Mouse (Mus musculus): ENCODE results near the gene Faap100.
"Not testable (repeated sequence)": the region's sequence is repeated elsewhere in the genome, so short reads cannot be mapped to it uniquely, and the experiment has no call there.

Faap100 gene

GRCm38 (mm10) chr11:120352093-120352350, 26.5 kb downstream of the Faap100 start:
- in situ Hi-C loops (cut with MboI, MseI) = loop anchor here (5.0 kb wide), 1 partner anchor 45 kb away; no protein-coding TSS in a partner anchor

GRCm38 (mm10) chr11:120351250-120352092, 27.1 kb downstream of the Faap100 start:
- in situ Hi-C loops (cut with MboI, MseI) = loop anchor here (5.0 kb wide), 1 partner anchor 44 kb away; no protein-coding TSS in a partner anchor

- in situ Hi-C loops (cut with MboI, MseI) = loop anchor here (5.0 kb wide), 1 partner anchor 43 kb away; no protein-coding TSS in a partner anchor
Observed at GRCm38 (mm10) chr11:120350711-120351110, 27.9 kb downstream of the Faap100 start.

- in situ Hi-C loops (cut with MboI, MseI) = loop anchor here (5.0 kb wide), 1 partner anchor 43 kb away; no protein-coding TSS in a partner anchor
Observed at GRCm38 (mm10) chr11:120349986-120350702, 28.4 kb downstream of the Faap100 start.

- in situ Hi-C loops (cut with MboI, MseI) = no loop called here
Observed at GRCm38 (mm10) chr11:120349371-120349985, 29.1 kb downstream of the Faap100 start.

- in situ Hi-C loops (cut with MboI, MseI) = no loop called here
Observed at GRCm38 (mm10) chr11:120348684-120349370, 29.7 kb downstream of the Faap100 start.

- in situ Hi-C loops (cut with MboI, MseI) = no loop called here
Observed at GRCm38 (mm10) chr11:120347791-120348683, 30.5 kb downstream of the Faap100 start, which contains the start of gene Actg1. TSS of gene Actg1 (minus strand) at chr11:120348542.

- in situ Hi-C loops (cut with MboI, MseI) = no loop called here
Observed at GRCm38 (mm10) chr11:120347301-120347700, 31.3 kb downstream of the Faap100 start.

- in situ Hi-C loops (cut with MboI, MseI) = not testable (repeated sequence)
Observed at GRCm38 (mm10) chr11:120346383-120347034, 32.1 kb downstream of the Faap100 start.

GRCm38 (mm10) chr11:120345067-120345681, 33.4 kb downstream of the Faap100 start:
- in situ Hi-C loops (cut with MboI, MseI) = no loop called here

GRCm38 (mm10) chr11:120344310-120344920, 34.1 kb downstream of the Faap100 start:
- in situ Hi-C loops (cut with MboI, MseI) = no loop called here

GRCm38 (mm10) chr11:120343519-120344309, 34.9 kb downstream of the Faap100 start:
- in situ Hi-C loops (cut with MboI, MseI) = no loop called here

GRCm38 (mm10) chr11:120342656-120343160, 35.9 kb downstream of the Faap100 start:
- in situ Hi-C loops (cut with MboI, MseI) = no loop called here

GRCm38 (mm10) chr11:120341661-120342060, 36.9 kb downstream of the Faap100 start:
- in situ Hi-C loops (cut with MboI, MseI) = no loop called here

- in situ Hi-C loops (cut with MboI, MseI) = no loop called here
Observed at GRCm38 (mm10) chr11:120339978-120340513, 38.5 kb downstream of the Faap100 start.

GRCm38 (mm10) chr11:120338786-120339185, 39.8 kb downstream of the Faap100 start:
- in situ Hi-C loops (cut with MboI, MseI) = no loop called here

- in situ Hi-C loops (cut with MboI, MseI) = no loop called here
Observed at GRCm38 (mm10) chr11:120337447-120337846, 41.1 kb downstream of the Faap100 start.
